Mouse (Mus musculus) kidney, embryonic 16.5 days (tissue): ENCODE measurements around the gene Rab11b. TPM values are rescaled to one million over a fixed set of nuclear protein-coding genes. Genes with fewer than 3 reads are reported as not detected.

ENCODE experiments used
- ATAC-seq: fragments of 200-750 bp; cut with Nextera tagmentation; 2 replicates; pipeline ENCODE4 v1.8.0; 2017; ENCODE audit warnings: moderate TSS enrichment; ENCODE audit not compliant: low FRiP score, low TSS enrichment
- H3K27ac ChIP-seq: fragments of 300-500 bp; sonication (generic); 2 replicates; pipeline ENCODE4 v1.5.1; 2014; ENCODE audit warnings: low read length
- H3K27me3 ChIP-seq: fragments of 300-500 bp; sonication (generic); 2 replicates; pipeline ENCODE4 v1.6.1; 2014; ENCODE audit warnings: low read length, control low read depth, mixed read lengths; ENCODE audit not compliant: insufficient read depth
- H3K36me3 ChIP-seq: fragments of 300-500 bp; sonication (generic); 2 replicates; pipeline ENCODE4 v1.6.1; 2014; ENCODE audit warnings: low read length, control low read depth, mixed read lengths; ENCODE audit not compliant: insufficient read depth
- H3K4me1 ChIP-seq: fragments of 300-500 bp; sonication (generic); 2 replicates; pipeline ENCODE4 v1.6.1; 2014; ENCODE audit warnings: low read length, control low read depth, mixed read lengths; ENCODE audit not compliant: insufficient read depth
- H3K4me2 ChIP-seq: fragments of 300-500 bp; sonication (generic); replicated peaks from 2 replicates; pipeline ENCODE4 v1.6.1; 2014; ENCODE audit warnings: low read depth, low read length
- H3K4me3 ChIP-seq: fragments of 300-500 bp; sonication (generic); 2 replicates; pipeline ENCODE4 v1.5.1; 2014; ENCODE audit warnings: mild to moderate bottlenecking, low read length
- H3K9ac ChIP-seq: fragments of 300-500 bp; sonication (generic); replicated peaks from 2 replicates; pipeline ENCODE4 v1.6.1; 2014; ENCODE audit warnings: low read length
- H3K9me3 ChIP-seq: fragments of 300-500 bp; sonication (generic); 2 replicates; pipeline ENCODE4 v1.6.1; 2016; ENCODE audit warnings: low read length, control low read depth
- WGBS: fragments of 180-500 bp; shearing (Covaris S2); extraction: QIAGEN DNeasy Blood & Tissue Kit; methylation state at CpG from one replicate; pipeline ENCODE4 v1.1.7; 2014; 5-methylcytosine and 5-hydroxymethylcytosine counted together
- polyA plus RNA-seq: library from polyadenylated mRNA; unstranded; fragments of >200 nt; fragmentation: Nextera tagmentation; extraction: Ambion mirVana; gene quantifications from 2 replicates; pipeline ENCODE4 v1.2.1, GENCODE M21; 2015

The Rab11b gene
- polyA plus RNA-seq: 245 and 303 TPM in 2 replicates

- no peaks in the 10 kb centered on the region for H3K9me3 ChIP-seq
- peak within 1 kb of the TSS; percentile 74 for H3K4me3 ChIP-seq
- H3K4me1 ChIP-seq: peaks cover 39% of the 10 kb centered on the region
- H3K36me3 ChIP-seq: peaks cover 2% of the 10 kb centered on the region; the same call in 1 of the 2 replicates
- peak; percentile 100 for ATAC-seq
- no peaks in the 10 kb centered on the region for H3K27me3 ChIP-seq
- WGBS: 2% methylated on average over 35 of the region's 35 CpGs
- H3K27ac ChIP-seq: peak within 1 kb of the TSS; percentile 100
- peak within 1 kb of the TSS; percentile 98 for H3K9ac ChIP-seq
- H3K4me2 ChIP-seq: peak within 1 kb of the TSS; percentile 90
Observed at GRCm38 (mm10) chr17:33760255-33761165, at the start of gene Rab11b. Gene Rab11b, minus strand, starts transcription at chr17:33760530.

GRCm38 (mm10) chr17:33808192-33808591, 47.9 kb upstream of the Rab11b start:
- H3K4me3 ChIP-seq: no peak overlapping the region
- peaks cover 22% of the 10 kb centered on the region for H3K4me1 ChIP-seq
- no peaks in the 10 kb centered on the region for H3K27me3 ChIP-seq
- ATAC-seq: no peak
- H3K27ac ChIP-seq: no peak overlapping the region
- H3K36me3 ChIP-seq: no peaks in the 10 kb centered on the region
- H3K9me3 ChIP-seq: no peaks in the 10 kb centered on the region
- H3K4me2 ChIP-seq: no peak overlapping the region
- 38% methylated on average over 10 of the region's 10 CpGs for WGBS
- no peak overlapping the region for H3K9ac ChIP-seq

- ATAC-seq: no peak
- no peaks in the 10 kb centered on the region for H3K9me3 ChIP-seq
- no peak overlapping the region for H3K4me2 ChIP-seq
- H3K36me3 ChIP-seq: no peaks in the 10 kb centered on the region
- WGBS: 26% methylated on average over 8 of the region's 9 CpGs
- no peak overlapping the region for H3K4me3 ChIP-seq
- H3K27me3 ChIP-seq: no peaks in the 10 kb centered on the region
- peaks cover 14% of the 10 kb centered on the region for H3K4me1 ChIP-seq
- no peak overlapping the region for H3K9ac ChIP-seq
- H3K27ac ChIP-seq: no peak overlapping the region
Observed at GRCm38 (mm10) chr17:33807181-33807888, 47.0 kb upstream of the Rab11b start.

- Histone ChIP-seq H3K4me2 (no peak overlapping the region), H3K4me3 (no peak overlapping the region), H3K27me3 (no peaks in the 10 kb centered on the region), H3K9ac (no peak overlapping the region), H3K36me3 (no peaks in the 10 kb centered on the region), H3K27ac (no peak overlapping the region), H3K4me1 (no peaks in the 10 kb centered on the region), H3K9me3 (no peaks in the 10 kb centered on the region)
- 52% methylated on average over 1 of the region's 1 CpGs for WGBS
- ATAC-seq: no peak
Observed at GRCm38 (mm10) chr17:33804745-33805144, 44.4 kb upstream of the Rab11b start.

- Histone ChIP-seq H3K4me3 (no peak overlapping the region), H3K4me2 (no peak overlapping the region), H3K27me3 (no peaks in the 10 kb centered on the region), H3K9ac (no peak overlapping the region), H3K36me3 (no peaks in the 10 kb centered on the region), H3K27ac (no peak overlapping the region), H3K9me3 (no peaks in the 10 kb centered on the region), H3K4me1 (no peaks in the 10 kb centered on the region)
- ATAC-seq: no peak
- 54% methylated on average over 4 of the region's 4 CpGs for WGBS
Observed at GRCm38 (mm10) chr17:33804205-33804604, 43.9 kb upstream of the Rab11b start.

GRCm38 (mm10) chr17:33802221-33802620, 41.9 kb upstream of the Rab11b start:
- WGBS: 2% methylated on average over 2 of the region's 2 CpGs
- H3K36me3 ChIP-seq: no peaks in the 10 kb centered on the region
- H3K4me3 ChIP-seq: no peak overlapping the region
- H3K27me3 ChIP-seq: no peaks in the 10 kb centered on the region
- no peak overlapping the region for H3K27ac ChIP-seq
- no peaks in the 10 kb centered on the region for H3K4me1 ChIP-seq
- no peaks in the 10 kb centered on the region for H3K9me3 ChIP-seq
- ATAC-seq: no peak
- no peak overlapping the region for H3K4me2 ChIP-seq
- H3K9ac ChIP-seq: no peak overlapping the region

- no peaks in the 10 kb centered on the region for H3K27me3 ChIP-seq
- H3K27ac ChIP-seq: no peak overlapping the region
- no peak overlapping the region for H3K4me3 ChIP-seq
- WGBS: 41% methylated on average over 1 of the region's 1 CpGs
- no peaks in the 10 kb centered on the region for H3K9me3 ChIP-seq
- no peak for ATAC-seq
- H3K4me1 ChIP-seq: no peaks in the 10 kb centered on the region
- no peaks in the 10 kb centered on the region for H3K36me3 ChIP-seq
- no peak overlapping the region for H3K4me2 ChIP-seq
- H3K9ac ChIP-seq: no peak overlapping the region
Observed at GRCm38 (mm10) chr17:33799277-33799676, 38.9 kb upstream of the Rab11b start.

GRCm38 (mm10) chr17:33798306-33798705, 38.0 kb upstream of the Rab11b start:
- H3K4me2 ChIP-seq: no peak overlapping the region
- H3K36me3 ChIP-seq: no peaks in the 10 kb centered on the region
- WGBS: 41% methylated on average over 3 of the region's 3 CpGs

GRCm38 (mm10) chr17:33788732-33789131, 28.4 kb upstream of the Rab11b start:
- no peak for ATAC-seq
- H3K4me3 ChIP-seq: no peak overlapping the region

More at GRCm38 (mm10) chr17:33798306-33798705, 38.0 kb upstream of the Rab11b start:
- H3K4me3 ChIP-seq: no peak overlapping the region
- H3K9me3 ChIP-seq: no peaks in the 10 kb centered on the region
- no peaks in the 10 kb centered on the region for H3K27me3 ChIP-seq
- no peak overlapping the region for H3K9ac ChIP-seq
- ATAC-seq: no peak
- H3K27ac ChIP-seq: no peak overlapping the region
- no peaks in the 10 kb centered on the region for H3K4me1 ChIP-seq

GRCm38 (mm10) chr17:33786375-33786774, 26.0 kb upstream of the Rab11b start:
- Histone ChIP-seq H3K4me1 (peaks cover 8% of the 10 kb centered on the region), H3K4me2 (no peak overlapping the region), H3K4me3 (no peak overlapping the region), H3K9me3 (no peaks in the 10 kb centered on the region), H3K27ac (no peak overlapping the region), H3K27me3 (no peaks in the 10 kb centered on the region), H3K9ac (no peak overlapping the region), H3K36me3 (no peaks in the 10 kb centered on the region)
- WGBS: 83% methylated on average over 18 of the region's 18 CpGs
- ATAC-seq: no peak

More at GRCm38 (mm10) chr17:33788732-33789131, 28.4 kb upstream of the Rab11b start:
- no peaks in the 10 kb centered on the region for H3K27me3 ChIP-seq
- H3K4me2 ChIP-seq: no peak overlapping the region
- H3K27ac ChIP-seq: no peak overlapping the region
- no peaks in the 10 kb centered on the region for H3K36me3 ChIP-seq
- H3K9me3 ChIP-seq: no peaks in the 10 kb centered on the region
- WGBS: 53% methylated on average over 4 of the region's 4 CpGs
- H3K9ac ChIP-seq: no peak overlapping the region
- H3K4me1 ChIP-seq: no peaks in the 10 kb centered on the region
